Mouse (Mus musculus): Measurements from ENCODE around the gene Ly6g6e. TPM values are rescaled to one million over a fixed set of nuclear protein-coding genes. Genes with fewer than 3 reads are reported as not detected.
A peak's percentile ranks its signal among the peaks of the same experiment; 100 is the strongest.

Gene Ly6g6e
- polyA plus RNA-seq, 2 experiments, result 0.08 TPM; not detected in 1

DNA sequence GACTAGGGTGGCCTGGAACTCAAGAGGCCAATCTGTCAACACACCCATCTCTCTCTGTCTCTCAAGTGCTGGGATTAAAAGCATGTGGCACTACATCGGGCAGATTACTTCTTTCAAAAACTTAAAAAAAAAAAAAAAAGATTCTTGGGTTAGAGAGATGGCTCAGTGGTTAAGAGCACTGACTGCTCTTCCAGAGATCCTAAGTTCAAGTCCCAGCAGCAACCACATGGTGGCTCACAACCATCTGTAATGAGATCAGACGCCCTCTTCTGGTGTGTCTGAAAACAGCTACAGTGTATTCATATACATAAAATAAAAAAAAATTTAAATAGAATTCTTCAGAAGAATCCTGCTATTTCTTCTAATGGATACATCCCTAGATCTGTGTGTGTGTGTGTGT, 11.4 kb downstream of the Ly6g6e start:
- Histone ChIP-seq H3K4me2 (ENCODE audit: low read depth) (no peak overlapping the region), H3K9ac (replicated peaks) (no peak overlapping the region), H3K4me1 (replicated peaks; ENCODE audit: control insufficient read depth in 2 of 2, insufficient read depth in 2 of 2, low read length in 1 of 2) (peaks cover 15 to 18% of the 10 kb centered on the region in 2 experiments), H3K9me3 (ENCODE audit: control insufficient read depth, low read length) (no peaks in the 10 kb centered on the region), H3K27ac (no peak overlapping the region), H3K36me3 (replicated peaks; ENCODE audit: control insufficient read depth, insufficient read depth, low read depth) (peaks cover 6% of the 10 kb centered on the region; the same call in 1 of the 2 replicates), H3K27me3 (ENCODE audit: control insufficient read depth, insufficient read depth, low read length) (no peaks in the 10 kb centered on the region), H3K4me3 (ENCODE audit: insufficient read depth in 1 of 2, low read depth in 2 of 2, low read length in 2 of 2) (no peak overlapping the region)
- TF ChIP-seq EP300 (IDR thresholded peaks at IDR 0.05; ENCODE audit: low read depth) (no peak), CTCF (IDR thresholded peaks at IDR 0.05; ENCODE audit: low read depth) (peak; percentile 39)
- no peak for DNase-seq (ENCODE audit: low read depth in 3 of 3, low spot score in 3 of 3)
- no peak for ATAC-seq (ENCODE audit: insufficient read depth)
- 34% methylated on average over 2 of the region's 2 CpGs for WGBS (ENCODE audit: insufficient replicate concordance)

DNA sequence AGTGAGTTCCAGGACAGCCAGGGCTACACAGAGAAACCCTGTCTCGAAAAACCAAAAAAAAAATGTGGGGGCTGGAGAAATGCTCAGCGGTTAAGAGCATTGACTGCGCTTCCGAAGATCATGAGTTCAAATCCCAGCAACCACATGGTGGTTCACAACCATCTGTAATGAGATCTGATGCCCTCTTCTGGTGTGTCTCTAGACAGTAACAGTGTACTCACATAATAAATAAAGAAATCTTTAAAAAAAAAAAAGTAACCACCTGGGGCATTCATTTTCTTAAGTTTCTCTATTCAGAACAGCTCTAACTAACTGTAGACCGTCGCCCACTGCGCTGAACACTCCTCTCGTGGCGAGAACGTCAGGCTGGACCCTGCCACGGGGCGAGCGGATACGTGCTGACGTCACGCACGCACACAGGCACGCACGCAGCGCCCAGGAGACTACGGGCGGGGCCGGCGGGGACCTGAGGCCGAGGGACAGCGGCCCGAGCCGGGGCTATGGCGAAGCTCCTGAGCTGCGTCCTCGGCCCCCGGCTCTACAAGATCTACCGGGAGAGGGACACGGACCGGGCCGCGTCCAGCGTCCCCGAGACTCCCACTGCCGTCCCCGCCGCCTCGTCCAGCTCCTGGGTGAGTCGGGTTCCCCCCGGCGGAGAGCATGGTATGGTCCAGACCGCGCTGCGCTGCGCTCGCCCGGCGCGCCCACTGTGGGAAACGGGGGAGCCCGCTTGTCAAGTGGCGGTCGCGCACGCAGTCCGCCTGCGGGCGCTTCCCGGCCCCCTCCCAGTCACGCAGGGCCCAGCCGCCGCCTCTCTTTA, 12.3 kb downstream of the Ly6g6e start, which contains the start of gene Abhd16a:
Gene Abhd16a (plus strand): TSS at position 439 of the 820 bp plus-strand sequence.
- H3K4me3 ChIP-seq (ENCODE audit: insufficient read depth in 1 of 2, low read depth in 2 of 2, low read length in 2 of 2), result peak within 1 kb of the TSS; percentile 66 to 70
- peak within 1 kb of the TSS; percentile 86 for H3K9ac ChIP-seq (replicated peaks)
- H3K27ac ChIP-seq, result peak within 1 kb of the TSS; percentile 75
- H3K27me3 ChIP-seq (ENCODE audit: control insufficient read depth, insufficient read depth, low read length), result no peaks in the 10 kb centered on the region
- H3K9me3 ChIP-seq (ENCODE audit: control insufficient read depth, low read length), result no peaks in the 10 kb centered on the region
- TF ChIP-seq EP300 (IDR thresholded peaks at IDR 0.05; ENCODE audit: low read depth) (no peak), CTCF (IDR thresholded peaks at IDR 0.05; ENCODE audit: low read depth) (peak; percentile 22)
- DNase-seq (ENCODE audit: low read depth in 3 of 3, low spot score in 3 of 3), result peak; percentile 82 to 87 (median 83)
- H3K36me3 ChIP-seq (replicated peaks; ENCODE audit: control insufficient read depth, insufficient read depth, low read depth), result peaks cover 6% of the 10 kb centered on the region; the same call in 1 of the 2 replicates
- WGBS (ENCODE audit: insufficient replicate concordance), result 3% methylated on average over 60 of the region's 67 CpGs
- ATAC-seq (ENCODE audit: insufficient read depth), result peak; percentile 97
- peak within 1 kb of the TSS; percentile 96 for H3K4me2 ChIP-seq (ENCODE audit: low read depth)
- peaks cover 15 to 18% of the 10 kb centered on the region in 2 experiments for H3K4me1 ChIP-seq (replicated peaks; ENCODE audit: control insufficient read depth in 2 of 2, insufficient read depth in 2 of 2, low read length in 1 of 2)

GRCm38 (mm10) chr17:35090166-35090932, 13.6 kb downstream of the Ly6g6e start:
- DNase-seq (ENCODE audit: low read depth in 3 of 3, low spot score in 3 of 3) (peak; percentile 64 to 69 (median 65)), ATAC-seq (ENCODE audit: insufficient read depth) (peak; percentile 48)
- H3K36me3 ChIP-seq (replicated peaks; ENCODE audit: control insufficient read depth, insufficient read depth, low read depth), result peaks cover 14% of the 10 kb centered on the region
- peak overlapping the region; percentile 66 to 70 for H3K4me3 ChIP-seq (ENCODE audit: insufficient read depth in 1 of 2, low read depth in 2 of 2, low read length in 2 of 2)
- 52% methylated on average over 8 of the region's 8 CpGs for WGBS (ENCODE audit: insufficient replicate concordance)
- no peaks in the 10 kb centered on the region for H3K9me3 ChIP-seq (ENCODE audit: control insufficient read depth, low read length)
- H3K4me1 ChIP-seq (replicated peaks; ENCODE audit: control insufficient read depth in 2 of 2, insufficient read depth in 2 of 2, low read length in 1 of 2), result peaks cover 14% of the 10 kb centered on the region in 2 experiments
- peak; percentile 74 for TF ChIP-seq EP300 (IDR thresholded peaks at IDR 0.05; ENCODE audit: low read depth)
- no peak for TF ChIP-seq CTCF (IDR thresholded peaks at IDR 0.05; ENCODE audit: low read depth)
- H3K9ac ChIP-seq (replicated peaks), result peak overlapping the region; percentile 86
- peak overlapping the region; percentile 96 for H3K4me2 ChIP-seq (ENCODE audit: low read depth)
- H3K27me3 ChIP-seq (ENCODE audit: control insufficient read depth, insufficient read depth, low read length), result no peaks in the 10 kb centered on the region
- peak overlapping the region; percentile 75 for H3K27ac ChIP-seq

DNA sequence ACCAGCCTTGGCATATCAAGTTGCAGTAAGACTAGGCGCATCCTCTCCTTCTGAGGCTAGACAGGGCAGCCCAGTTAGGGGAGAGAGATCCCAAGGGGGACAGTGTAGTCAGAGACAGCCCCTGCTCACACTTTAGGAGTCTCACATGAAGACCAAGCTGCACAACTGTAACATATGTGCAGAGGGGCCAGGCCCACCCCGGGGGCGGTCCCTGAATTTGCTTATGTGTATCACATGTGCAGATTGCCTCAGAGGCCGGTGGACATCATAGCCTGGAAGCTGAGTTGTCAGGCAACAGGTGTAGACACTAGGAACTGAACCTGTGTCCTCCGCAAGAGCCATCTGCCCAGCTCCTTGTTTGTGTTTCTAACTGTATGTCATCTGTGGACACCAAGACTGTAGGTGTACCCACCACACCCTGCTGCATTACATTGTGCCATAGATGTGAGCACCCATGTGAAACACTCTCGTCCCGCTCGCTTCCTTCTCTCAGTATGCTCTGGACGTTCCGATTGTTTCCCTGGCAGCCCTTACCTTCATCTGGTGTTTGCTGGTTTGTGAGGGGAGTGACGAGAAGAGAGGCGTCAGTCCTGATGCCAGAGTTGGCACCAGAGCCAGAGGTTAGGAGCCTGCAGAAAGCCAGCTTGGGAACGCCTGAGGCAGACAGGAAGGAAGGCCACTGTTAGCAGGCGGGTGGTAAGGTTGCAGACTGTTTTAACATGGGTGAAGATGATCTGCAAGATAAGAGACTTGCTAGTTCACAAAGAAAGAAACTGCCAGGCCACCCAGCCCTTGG, 15.9 kb downstream of the Ly6g6e start:
- no peak for TF ChIP-seq CTCF (IDR thresholded peaks at IDR 0.05; ENCODE audit: low read depth)
- no peak for TF ChIP-seq EP300 (IDR thresholded peaks at IDR 0.05; ENCODE audit: low read depth)
- WGBS (ENCODE audit: insufficient replicate concordance), result 81% methylated on average over 14 of the region's 14 CpGs
- peaks cover 28% of the 10 kb centered on the region for H3K36me3 ChIP-seq (replicated peaks; ENCODE audit: control insufficient read depth, insufficient read depth, low read depth)
- DNase-seq (ENCODE audit: low read depth in 3 of 3, low spot score in 3 of 3) (no peak), ATAC-seq (ENCODE audit: insufficient read depth) (no peak)
- H3K27me3 ChIP-seq (ENCODE audit: control insufficient read depth, insufficient read depth, low read length), result no peaks in the 10 kb centered on the region
- no peak overlapping the region for H3K27ac ChIP-seq
- H3K4me3 ChIP-seq (ENCODE audit: insufficient read depth in 1 of 2, low read depth in 2 of 2, low read length in 2 of 2), result no peak overlapping the region
- no peaks in the 10 kb centered on the region for H3K9me3 ChIP-seq (ENCODE audit: control insufficient read depth, low read length)
- no peak overlapping the region for H3K4me2 ChIP-seq (ENCODE audit: low read depth)
- peaks cover 10% of the 10 kb centered on the region in 2 experiments for H3K4me1 ChIP-seq (replicated peaks; ENCODE audit: control insufficient read depth in 2 of 2, insufficient read depth in 2 of 2, low read length in 1 of 2)
- H3K9ac ChIP-seq (replicated peaks), result no peak overlapping the region

All from liver, embryonic 14.5 days (tissue).